Mouse (Mus musculus): ENCODE data around the gene Pde8b.

- no peak for TF ChIP-seq CTCF (IDR thresholded peaks at IDR 0.05; ENCODE audit: low read depth, low read length)
- TF ChIP-seq POLR2A (IDR thresholded peaks at IDR 0.05; ENCODE audit: insufficient read depth, low read length) = no peak
- TF ChIP-seq EP300 (IDR thresholded peaks at IDR 0.05; ENCODE audit: insufficient read depth, low read depth, low read length) = no peak
These were observed 118.3 kb downstream of the Pde8b start for GRCm38 (mm10) chr13:95131848-95132247.

Measured in ES-Bruce4 (cell line).